Mouse (Mus musculus): ENCODE measurements at regions not wholly inside any gene's neighbourhood (a gene's known extent, or its start where the extent isn't known, plus 50 kb on each side); places are given as distances from the start of the nearest gene placed in this dataset.
"Not testable (repeated sequence)": the region's sequence is repeated elsewhere in the genome, so short reads cannot be mapped to it uniquely, and the experiment has no call there.

GRCm38 (mm10) chr5:76081379-76081778 lies 58.7 kb upstream of the Srd5a3 start:
- DNase-seq (ENCODE audit: low spot score): not testable (repeated sequence)

GRCm38 (mm10) chr5:76080429-76080828 lies 59.6 kb upstream of the Srd5a3 start:
- DNase-seq (ENCODE audit: low spot score): no peak

- peak; percentile 19 for DNase-seq (ENCODE audit: low spot score)
Observed at GRCm38 (mm10) chr5:76079204-76080025, 60.7 kb upstream of the Srd5a3 start.

- DNase-seq (ENCODE audit: low spot score): no peak
Observed at GRCm38 (mm10) chr5:76078485-76078884, 61.6 kb upstream of the Srd5a3 start.

GRCm38 (mm10) chr5:76076283-76076682 lies 63.8 kb upstream of the Srd5a3 start:
- DNase-seq (ENCODE audit: low spot score): no peak

GRCm38 (mm10) chr5:76075401-76075800 lies 64.7 kb upstream of the Srd5a3 start:
- peak; percentile 77 for DNase-seq (ENCODE audit: low spot score)

GRCm38 (mm10) chr5:76067881-76068280 lies 72.2 kb upstream of the Srd5a3 start:
- no peak for DNase-seq (ENCODE audit: low spot score)

- DNase-seq (ENCODE audit: low spot score): peak; percentile 56
Observed at GRCm38 (mm10) chr5:76067231-76067630, 72.8 kb upstream of the Srd5a3 start.

- no peak for DNase-seq (ENCODE audit: low spot score)
Observed at GRCm38 (mm10) chr5:76065789-76066188, 74.3 kb upstream of the Srd5a3 start.

- no peak for DNase-seq (ENCODE audit: low spot score)
Observed at GRCm38 (mm10) chr5:76065227-76065626, 74.8 kb upstream of the Srd5a3 start.

GRCm38 (mm10) chr5:76064686-76065085 lies 75.4 kb upstream of the Srd5a3 start:
- DNase-seq (ENCODE audit: low spot score): no peak

GRCm38 (mm10) chr5:76063473-76063872 lies 76.6 kb upstream of the Srd5a3 start:
- DNase-seq (ENCODE audit: low spot score): no peak

- no peak for DNase-seq (ENCODE audit: low spot score)
Observed at GRCm38 (mm10) chr5:76058011-76058410, 79.8 kb upstream of the Kdr start.

GRCm38 (mm10) chr5:76055849-76056248 lies 77.6 kb upstream of the Kdr start:
- DNase-seq (ENCODE audit: low spot score): no peak

- no peak for DNase-seq (ENCODE audit: low spot score)
Observed at GRCm38 (mm10) chr5:76052782-76053181, 74.5 kb upstream of the Kdr start.

GRCm38 (mm10) chr5:76051658-76052057 lies 73.4 kb upstream of the Kdr start:
- no peak for DNase-seq (ENCODE audit: low spot score)

- no peak for DNase-seq (ENCODE audit: low spot score)
Observed at GRCm38 (mm10) chr5:76048103-76048874, 70.0 kb upstream of the Kdr start.

GRCm38 (mm10) chr5:76043521-76044510 lies 65.6 kb upstream of the Kdr start:
- DNase-seq (ENCODE audit: low spot score): peak; percentile 60

- peak; percentile 42 for DNase-seq (ENCODE audit: low spot score)
Observed at GRCm38 (mm10) chr5:76040454-76041203, 62.4 kb upstream of the Kdr start.

GRCm38 (mm10) chr5:76028729-76029128 lies 50.5 kb upstream of the Kdr start:
- DNase-seq (ENCODE audit: low spot score): no peak

Measured in embryo, embryonic 10.5 days (tissue).